Mouse (Mus musculus): ENCODE data around the gene B2m. TPM values are rescaled to one million over a fixed set of nuclear protein-coding genes. Genes with fewer than 3 reads are reported as not detected.

The B2m gene
- polyA plus RNA-seq, 1 experiment from 2014 or later, result 449 TPM

GRCm38 (mm10) chr2:122153681-122154365 is 6.3 kb downstream of the B2m start:
- Histone ChIP-seq H3K27ac (no peak overlapping the region), H3K4me2 (no peak overlapping the region), H3K9me3 (no peaks in the 10 kb centered on the region), H3K36me3 (no peaks in the 10 kb centered on the region), H3K27me3 (replicated peaks) (no peaks in the 10 kb centered on the region), H3K9ac (no peak overlapping the region), H3K4me1 (peaks cover 9% of the 10 kb centered on the region; the same call in 1 of the 2 replicates), H3K4me3 (replicated peaks) (no peak overlapping the region)
- 85% methylated on average over 7 of the region's 7 CpGs for WGBS
- ATAC-seq (ENCODE audit: insufficient read depth, low FRiP score, low read depth), result no peak

GRCm38 (mm10) chr2:122154479-122154878 is 7.0 kb downstream of the B2m start:
- Histone ChIP-seq H3K9ac (no peak overlapping the region), H3K9me3 (no peaks in the 10 kb centered on the region), H3K36me3 (no peaks in the 10 kb centered on the region), H3K4me3 (replicated peaks) (no peak overlapping the region), H3K27ac (no peak overlapping the region), H3K4me1 (peaks cover 3% of the 10 kb centered on the region; the same call in 1 of the 2 replicates), H3K4me2 (no peak overlapping the region), H3K27me3 (replicated peaks) (no peaks in the 10 kb centered on the region)
- WGBS, result 93% methylated on average over 2 of the region's 2 CpGs
- no peak for ATAC-seq (ENCODE audit: insufficient read depth, low FRiP score, low read depth)

DNA sequence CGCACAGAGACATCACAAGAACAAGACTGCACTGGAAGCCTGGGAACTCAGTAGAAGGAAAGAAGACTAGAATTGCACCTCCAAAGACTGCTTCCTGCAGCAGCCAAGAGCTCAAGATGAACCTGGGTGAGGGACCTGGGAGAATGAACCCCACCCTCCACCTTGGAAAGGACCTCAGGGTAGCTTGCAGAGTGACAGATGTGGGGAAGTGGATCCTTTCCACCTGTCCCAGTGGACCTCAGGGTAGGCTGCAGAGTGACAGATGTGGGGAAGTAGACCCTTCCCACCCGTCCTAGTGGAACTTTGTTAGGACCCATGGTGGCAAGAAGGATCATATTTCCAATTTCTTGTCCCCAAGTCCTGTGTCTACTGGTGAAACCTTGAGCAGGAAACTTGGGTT is 7.8 kb downstream of the B2m start:
- H3K4me3 ChIP-seq (replicated peaks), result no peak overlapping the region
- peaks cover 6% of the 10 kb centered on the region; the same call in 1 of the 2 replicates for H3K4me1 ChIP-seq
- H3K27me3 ChIP-seq (replicated peaks), result no peaks in the 10 kb centered on the region
- no peaks in the 10 kb centered on the region for H3K9me3 ChIP-seq
- H3K27ac ChIP-seq, result no peak overlapping the region
- no peak overlapping the region for H3K4me2 ChIP-seq
- no peaks in the 10 kb centered on the region for H3K36me3 ChIP-seq
- H3K9ac ChIP-seq, result no peak overlapping the region
- ATAC-seq (ENCODE audit: insufficient read depth, low FRiP score, low read depth), result no peak
- WGBS, result 76% methylated on average over 2 of the region's 2 CpGs

DNA sequence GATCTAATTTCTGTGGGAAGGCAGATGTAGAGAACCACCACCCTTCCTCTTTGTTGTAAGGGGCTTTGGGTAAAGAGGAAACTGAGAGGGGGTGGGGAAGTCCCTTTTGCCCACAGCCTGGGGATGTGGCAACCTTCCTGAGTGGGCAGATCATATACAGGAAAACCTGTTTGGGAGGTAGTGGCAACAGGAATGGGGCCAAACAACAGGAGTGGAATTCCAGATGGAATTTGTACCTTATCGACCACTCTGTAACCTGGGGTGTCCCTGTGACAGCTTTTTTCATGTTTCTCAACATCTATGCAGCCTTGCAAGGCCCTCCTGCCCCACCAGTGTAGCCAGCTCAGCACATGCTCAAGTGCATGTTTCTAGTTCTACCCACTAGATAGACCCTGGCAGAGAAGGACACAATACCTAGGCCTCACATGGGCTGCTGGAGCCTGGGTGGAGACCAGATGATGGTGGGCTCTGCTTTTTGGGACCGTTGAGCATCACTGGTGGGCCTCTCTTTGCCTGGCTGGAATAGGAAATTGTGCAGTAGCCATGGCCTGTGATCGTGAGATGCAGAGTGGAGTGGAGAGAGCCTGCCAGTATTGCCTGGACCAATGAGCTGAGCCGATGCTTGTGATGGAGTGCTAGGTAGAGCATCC is 8.7 kb downstream of the B2m start:
- ATAC-seq (ENCODE audit: insufficient read depth, low FRiP score, low read depth), result no peak
- Histone ChIP-seq H3K36me3 (no peaks in the 10 kb centered on the region), H3K9ac (no peak overlapping the region), H3K27ac (no peak overlapping the region), H3K4me3 (replicated peaks) (no peak overlapping the region), H3K4me1 (peaks cover 6% of the 10 kb centered on the region; the same call in 1 of the 2 replicates), H3K27me3 (replicated peaks) (no peaks in the 10 kb centered on the region), H3K9me3 (no peaks in the 10 kb centered on the region), H3K4me2 (no peak overlapping the region)
- 82% methylated on average over 4 of the region's 4 CpGs for WGBS

GRCm38 (mm10) chr2:122157561-122157960 is 10.1 kb downstream of the B2m start:
- Histone ChIP-seq H3K4me1 (peaks cover 6% of the 10 kb centered on the region; the same call in 1 of the 2 replicates), H3K27ac (peak overlapping the region; percentile 55; the same call in 1 of the 2 replicates)

GRCm38 (mm10) chr2:122158362-122158802 is 10.9 kb downstream of the B2m start:
- no peak overlapping the region for H3K4me2 ChIP-seq
- WGBS, result 29% methylated on average over 6 of the region's 6 CpGs

More at GRCm38 (mm10) chr2:122157561-122157960, 10.1 kb downstream of the B2m start:
- no peak for ATAC-seq (ENCODE audit: insufficient read depth, low FRiP score, low read depth)
- H3K9ac ChIP-seq, result no peak overlapping the region
- no peak overlapping the region for H3K4me3 ChIP-seq (replicated peaks)
- H3K9me3 ChIP-seq, result no peaks in the 10 kb centered on the region
- no peaks in the 10 kb centered on the region for H3K36me3 ChIP-seq
- no peaks in the 10 kb centered on the region for H3K27me3 ChIP-seq (replicated peaks)
- H3K4me2 ChIP-seq, result no peak overlapping the region

GRCm38 (mm10) chr2:122159667-122160066 is 12.2 kb downstream of the B2m start:
- 78% methylated on average over 6 of the region's 6 CpGs for whole genome bisulfite sequencing
- Histone ChIP-seq H3K9me3 (no peaks in the 10 kb centered on the region), H3K4me2 (no peak overlapping the region), H3K27ac (0 out of 2 replicates have a peak overlapping the region, but pooled peaks have one; percentile 9), H3K9ac (no peak overlapping the region), H3K4me1 (peaks cover 6% of the 10 kb centered on the region; the same call in 1 of the 2 replicates), H3K4me3 (replicated peaks) (no peak overlapping the region), H3K36me3 (no peaks in the 10 kb centered on the region), H3K27me3 (replicated peaks) (no peaks in the 10 kb centered on the region)
- ATAC-seq (ENCODE audit: insufficient read depth, low FRiP score, low read depth), result no peak

More at GRCm38 (mm10) chr2:122158362-122158802, 10.9 kb downstream of the B2m start:
- peak overlapping the region; percentile 55; the same call in 1 of the 2 replicates for H3K27ac ChIP-seq
- no peaks in the 10 kb centered on the region for H3K27me3 ChIP-seq (replicated peaks)
- no peaks in the 10 kb centered on the region for H3K36me3 ChIP-seq
- ATAC-seq (ENCODE audit: insufficient read depth, low FRiP score, low read depth), result peak; percentile 56; the same call in 1 of the 2 replicates
- H3K9ac ChIP-seq, result no peak overlapping the region
- H3K4me1 ChIP-seq, result peaks cover 6% of the 10 kb centered on the region; the same call in 1 of the 2 replicates
- no peak overlapping the region for H3K4me3 ChIP-seq (replicated peaks)
- no peaks in the 10 kb centered on the region for H3K9me3 ChIP-seq

DNA sequence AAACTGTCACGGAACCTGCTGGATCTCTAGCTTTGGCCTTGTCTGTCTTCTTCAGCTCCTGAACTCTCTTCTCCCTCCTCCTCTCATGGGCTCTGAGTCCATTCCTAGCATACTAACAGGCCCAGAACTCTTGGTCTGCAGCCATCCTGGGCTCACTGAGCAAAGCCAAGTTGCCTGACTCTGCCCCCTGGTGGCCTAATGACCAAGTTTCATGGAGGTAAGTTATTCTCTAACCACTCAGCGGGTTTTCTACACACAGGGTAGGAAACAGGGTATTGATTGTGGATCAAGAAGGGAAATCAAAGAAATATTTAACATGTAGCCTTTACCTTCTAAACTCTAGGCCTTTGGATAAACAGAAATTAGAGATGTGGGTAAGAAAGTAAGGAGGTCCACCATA is 13.2 kb downstream of the B2m start, which contains the start of gene Trim69:
Trim69 (plus strand) TSS at position 21 of the 400 bp plus-strand sequence.
- Histone ChIP-seq H3K36me3 (no peaks in the 10 kb centered on the region), H3K4me1 (peaks cover 6% of the 10 kb centered on the region; the same call in 1 of the 2 replicates), H3K4me3 (replicated peaks) (no peak within 1 kb of the TSS), H3K27ac (0 out of 2 replicates have a peak within 1 kb of the TSS, but pooled peaks have one; percentile 9), H3K9ac (no peak within 1 kb of the TSS), H3K4me2 (no peak within 1 kb of the TSS), H3K9me3 (no peaks in the 10 kb centered on the region), H3K27me3 (replicated peaks) (no peaks in the 10 kb centered on the region)
- 39% methylated on average over 2 of the region's 2 CpGs for WGBS
- ATAC-seq (ENCODE audit: insufficient read depth, low FRiP score, low read depth), result peak; percentile 37; the same call in 1 of the 2 replicates

- Histone ChIP-seq H3K4me3 (replicated peaks) (no peak overlapping the region), H3K4me1 (peaks cover 6% of the 10 kb centered on the region; the same call in 1 of the 2 replicates), H3K36me3 (no peaks in the 10 kb centered on the region), H3K9me3 (no peaks in the 10 kb centered on the region), H3K27ac (no peak overlapping the region), H3K27me3 (replicated peaks) (no peaks in the 10 kb centered on the region), H3K9ac (no peak overlapping the region), H3K4me2 (no peak overlapping the region)
- peak; percentile 54; the same call in 1 of the 2 replicates for ATAC-seq (ENCODE audit: insufficient read depth, low FRiP score, low read depth)
- WGBS, result 37% methylated on average over 4 of the region's 4 CpGs
Measured at GRCm38 (mm10) chr2:122161542-122161941, 14.1 kb downstream of the B2m start.

DNA sequence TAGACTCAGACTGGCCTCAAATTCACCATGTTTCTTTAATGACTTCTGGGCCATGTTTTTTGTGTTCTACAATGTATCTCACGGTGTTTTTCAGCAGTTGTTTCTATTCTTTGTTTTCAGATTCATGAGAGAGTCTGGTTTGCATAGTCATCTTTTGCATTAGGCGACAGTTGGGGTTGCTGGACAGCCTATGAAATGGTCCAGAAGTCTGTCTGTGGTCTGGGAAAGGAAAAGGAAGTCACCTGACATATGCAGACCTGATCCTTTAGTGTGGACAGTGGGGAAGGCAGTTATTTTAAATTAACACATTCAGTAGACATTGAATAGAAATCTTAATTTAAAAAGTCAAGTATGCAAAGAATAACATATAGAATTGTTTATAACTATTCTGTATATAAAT is 15.0 kb downstream of the B2m start:
- H3K27ac ChIP-seq, result no peak overlapping the region
- H3K9ac ChIP-seq, result no peak overlapping the region
- 71% methylated on average over 2 of the region's 2 CpGs for WGBS
- H3K4me1 ChIP-seq, result peaks cover 6% of the 10 kb centered on the region; the same call in 1 of the 2 replicates
- H3K36me3 ChIP-seq, result no peaks in the 10 kb centered on the region
- H3K4me3 ChIP-seq (replicated peaks), result no peak overlapping the region
- H3K27me3 ChIP-seq (replicated peaks), result no peaks in the 10 kb centered on the region
- H3K9me3 ChIP-seq, result no peaks in the 10 kb centered on the region
- no peak for ATAC-seq (ENCODE audit: insufficient read depth, low FRiP score, low read depth)
- no peak overlapping the region for H3K4me2 ChIP-seq

DNA sequence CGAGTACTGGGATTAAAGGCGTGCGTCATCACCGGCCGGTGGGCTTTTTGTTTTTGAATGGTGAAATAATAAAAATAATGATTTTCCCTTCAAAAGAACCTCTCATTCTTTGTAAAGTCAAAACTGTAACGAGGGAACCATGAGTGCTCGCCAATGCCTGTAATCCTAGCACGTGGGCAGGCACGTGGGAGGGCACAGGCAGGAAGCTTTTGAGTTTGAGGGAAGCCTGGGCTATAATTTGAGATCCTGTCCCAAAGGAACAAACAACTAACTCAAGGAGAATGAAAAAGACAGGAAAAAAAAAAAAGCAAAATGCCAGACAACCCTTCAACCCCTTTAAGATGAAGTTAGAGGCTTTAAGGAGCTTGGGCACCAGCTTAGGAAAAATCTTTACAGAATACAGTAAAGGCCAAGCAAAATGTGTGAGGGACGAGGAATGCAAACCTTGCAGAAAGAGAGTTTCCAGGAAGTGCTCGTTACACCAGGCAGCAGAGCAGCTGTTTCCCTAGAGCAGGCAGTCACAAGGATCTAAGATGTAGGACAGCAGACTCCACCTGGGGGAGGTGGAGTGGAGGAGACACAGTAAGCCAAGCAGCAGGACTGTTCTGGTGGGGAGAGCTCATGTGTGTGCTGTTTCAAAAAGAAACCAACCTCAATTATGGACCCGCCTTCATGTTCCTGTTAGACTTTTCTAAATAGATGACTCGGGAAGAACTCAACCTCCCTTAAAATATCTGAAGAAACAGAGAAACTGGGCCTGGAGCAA is 16.1 kb downstream of the B2m start:
- no peak for ATAC-seq (ENCODE audit: insufficient read depth, low FRiP score, low read depth)
- Histone ChIP-seq H3K9me3 (no peaks in the 10 kb centered on the region), H3K36me3 (no peaks in the 10 kb centered on the region), H3K4me3 (replicated peaks) (no peak overlapping the region), H3K9ac (no peak overlapping the region), H3K4me2 (no peak overlapping the region), H3K27ac (no peak overlapping the region; the same call in 1 of the 2 replicates), H3K27me3 (replicated peaks) (no peaks in the 10 kb centered on the region), H3K4me1 (0 out of 2 replicates have a peak, but pooled peaks cover 3% of the 10 kb centered on the region)
- WGBS, result 65% methylated on average over 13 of the region's 13 CpGs
